Mouse (Mus musculus) midbrain, embryonic 11.5 days (tissue): ENCODE measurements at regions not wholly inside any gene's neighbourhood (a gene's known extent, or its start where the extent isn't known, plus 50 kb on each side); places are given as distances from the start of the nearest gene placed in this dataset.
A peak's percentile ranks its signal among the peaks of the same experiment; 100 is the strongest.

Experiments used
- ATAC-seq: fragments of 200-750 bp; cut with Nextera tagmentation; 2 replicates; pipeline ENCODE4 v1.8.0; 2017; ENCODE audit warnings: moderate TSS enrichment, moderate library complexity; ENCODE audit not compliant: low FRiP score
- DNase-seq: peaks from one replicate; pipeline ENCODE4 v3.0.0; 2015; ENCODE audit warnings: low spot score; ENCODE audit errors: missing footprints
- H3K27ac ChIP-seq: fragments of 300-500 bp; sonication (generic); 2 replicates; pipeline ENCODE4 v1.5.1; 2014; ENCODE audit warnings: low read depth, low read length
- H3K27me3 ChIP-seq: fragments of 300-500 bp; sonication (generic); 2 replicates; pipeline ENCODE4 v1.6.1; 2014; ENCODE audit warnings: mild to moderate bottlenecking, low read length, moderate library complexity, mixed read lengths; ENCODE audit not compliant: control insufficient read depth, insufficient read depth
- H3K36me3 ChIP-seq: fragments of 300-500 bp; sonication (generic); 2 replicates; pipeline ENCODE4 v1.6.1; 2014; ENCODE audit warnings: mild to moderate bottlenecking, low read length, moderate library complexity, mixed read lengths; ENCODE audit not compliant: control insufficient read depth, insufficient read depth
- H3K4me1 ChIP-seq: fragments of 300-500 bp; sonication (generic); 2 replicates; pipeline ENCODE4 v1.6.1; 2014; ENCODE audit warnings: low read length; ENCODE audit not compliant: control insufficient read depth, insufficient read depth
- H3K4me2 ChIP-seq: fragments of 300-500 bp; sonication (generic); 2 replicates; pipeline ENCODE4 v1.6.1; 2014; ENCODE audit warnings: mild to moderate bottlenecking, moderate library complexity
- H3K4me3 ChIP-seq: fragments of 300-500 bp; sonication (generic); 2 replicates; pipeline ENCODE4 v1.5.1; 2014; ENCODE audit warnings: low read depth, low read length
- H3K9ac ChIP-seq: fragments of 300-500 bp; sonication (generic); 2 replicates; pipeline ENCODE4 v1.6.1; 2014; ENCODE audit warnings: low read length
- H3K9me3 ChIP-seq: fragments of 300-500 bp; sonication (generic); 2 replicates; pipeline ENCODE4 v1.6.1; 2016; ENCODE audit warnings: low read length; ENCODE audit not compliant: control insufficient read depth
- WGBS: fragments of 180-500 bp; shearing (Covaris S2); extraction: QIAGEN DNeasy Blood & Tissue Kit; methylation state at CpG from one replicate; pipeline ENCODE4 v1.1.7; 2014; 5-methylcytosine and 5-hydroxymethylcytosine counted together

GRCm38 (mm10) chr4:124057607-124058006 lies 139.8 kb upstream of the 4930535I16Rik start:
- Histone ChIP-seq H3K4me1 (no peaks in the 10 kb centered on the region), H3K27me3 (no peaks in the 10 kb centered on the region), H3K36me3 (no peaks in the 10 kb centered on the region), H3K4me2 (no peak overlapping the region), H3K27ac (no peak overlapping the region), H3K4me3 (no peak overlapping the region), H3K9me3 (no peaks in the 10 kb centered on the region), H3K9ac (no peak overlapping the region)
- ATAC-seq (no peak), DNase-seq (no peak)
- WGBS, result 94% methylated on average over 8 of the region's 8 CpGs

DNA sequence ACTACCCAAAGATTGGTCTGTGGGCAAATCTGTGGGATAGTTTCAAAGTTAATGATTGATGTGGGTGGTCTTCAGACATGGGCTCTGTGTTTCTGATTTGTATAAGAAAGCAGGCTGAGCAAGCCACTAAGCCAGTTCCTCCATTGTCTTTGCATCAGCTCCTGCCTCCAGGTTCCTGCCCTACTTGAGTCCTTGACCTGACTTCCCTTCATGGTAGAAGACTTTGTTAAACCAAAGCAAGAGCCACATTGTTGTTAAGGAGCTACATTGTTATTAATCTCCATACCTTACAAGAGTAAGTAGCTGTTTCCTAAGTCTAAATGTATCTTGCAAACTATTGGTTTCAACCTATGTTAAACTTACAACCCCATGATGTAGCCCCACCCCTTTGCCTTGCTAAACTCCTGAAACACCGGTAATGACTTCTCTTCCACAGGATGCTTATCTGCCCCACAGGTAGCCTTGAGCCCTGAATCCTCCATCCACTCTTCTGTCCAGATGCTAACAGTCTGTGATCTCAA lies 136.5 kb upstream of the 4930535I16Rik start:
- Histone ChIP-seq H3K27me3 (no peaks in the 10 kb centered on the region), H3K27ac (no peak overlapping the region), H3K4me2 (no peak overlapping the region), H3K4me3 (no peak overlapping the region), H3K9me3 (no peaks in the 10 kb centered on the region), H3K9ac (no peak overlapping the region), H3K4me1 (no peaks in the 10 kb centered on the region), H3K36me3 (no peaks in the 10 kb centered on the region)
- WGBS, result 69% methylated on average over 1 of the region's 1 CpGs
- no peak for DNase-seq
- no peak for ATAC-seq

DNA sequence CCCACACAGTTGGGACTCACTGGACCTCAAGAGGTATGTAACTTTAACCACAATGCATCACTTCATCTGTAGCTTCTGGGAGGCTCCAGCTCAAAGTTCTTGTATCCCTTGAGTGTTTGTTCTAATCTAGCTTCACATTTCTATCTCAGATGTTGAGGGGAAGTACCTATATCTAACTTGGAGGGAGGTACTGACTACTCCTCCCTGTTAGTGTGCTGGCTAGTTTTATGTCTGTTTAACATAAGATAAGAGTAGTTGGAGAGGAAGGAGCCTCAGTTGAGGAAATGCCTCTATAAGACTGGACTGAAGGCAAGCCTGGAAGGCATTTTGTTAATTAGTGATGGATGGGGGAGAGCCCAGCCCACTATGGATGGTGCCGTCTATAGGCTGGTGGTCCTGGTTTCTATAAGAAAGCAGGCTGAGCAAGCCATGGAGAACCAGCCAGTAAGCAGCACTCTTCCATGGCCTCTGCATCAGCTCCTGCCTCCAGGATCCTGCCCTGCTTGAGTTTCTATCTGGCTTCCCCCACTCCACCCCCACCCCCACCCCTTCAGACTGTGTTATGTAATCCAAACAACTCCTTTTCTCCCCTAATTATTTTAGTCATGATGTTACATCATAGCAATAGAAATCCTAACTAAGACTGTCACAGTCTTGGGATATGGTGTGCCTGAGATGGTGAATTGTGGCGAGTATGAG lies 135.7 kb upstream of the 4930535I16Rik start:
- Histone ChIP-seq H3K27me3 (no peaks in the 10 kb centered on the region), H3K4me2 (no peak overlapping the region), H3K4me1 (peaks cover 4% of the 10 kb centered on the region; the same call in 1 of the 2 replicates), H3K9me3 (no peaks in the 10 kb centered on the region), H3K36me3 (no peaks in the 10 kb centered on the region), H3K9ac (no peak overlapping the region), H3K27ac (no peak overlapping the region), H3K4me3 (no peak overlapping the region)
- DNase-seq (no peak), ATAC-seq (no peak)
- 88% methylated on average over 2 of the region's 2 CpGs for WGBS

DNA sequence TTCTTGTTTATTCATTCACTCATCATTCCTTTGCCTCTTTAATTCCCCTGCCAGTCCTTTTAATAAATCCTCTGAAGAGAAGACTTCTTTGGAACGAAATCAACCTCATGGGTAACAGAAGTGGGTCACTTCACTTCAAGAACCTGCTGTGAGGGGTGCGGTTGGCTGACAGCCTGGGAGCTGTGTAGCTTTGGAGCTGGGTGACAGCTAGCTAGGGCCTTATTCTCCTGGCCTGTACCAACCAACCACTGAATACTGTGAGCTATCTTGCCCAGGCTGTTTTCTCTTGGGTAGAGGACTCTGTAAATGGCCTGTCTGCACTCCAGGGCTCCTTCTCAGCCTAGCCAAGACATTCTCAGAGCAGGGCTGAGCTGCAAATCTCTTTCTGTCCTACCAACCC lies 134.6 kb upstream of the 4930535I16Rik start:
- DNase-seq (no peak), ATAC-seq (no peak)
- Histone ChIP-seq H3K27me3 (no peaks in the 10 kb centered on the region), H3K9me3 (no peaks in the 10 kb centered on the region), H3K27ac (no peak overlapping the region), H3K4me2 (no peak overlapping the region), H3K36me3 (no peaks in the 10 kb centered on the region), H3K4me1 (peaks cover 9% of the 10 kb centered on the region), H3K9ac (no peak overlapping the region), H3K4me3 (no peak overlapping the region)
- 70% methylated on average over 2 of the region's 2 CpGs for WGBS

- 0 out of 2 replicates have a peak overlapping the region, but pooled peaks have one; percentile 10 for H3K9ac ChIP-seq
- peaks cover 9% of the 10 kb centered on the region for H3K4me1 ChIP-seq
- H3K36me3 ChIP-seq, result no peaks in the 10 kb centered on the region
- H3K4me3 ChIP-seq, result no peak overlapping the region
- ATAC-seq (peak; percentile 90), DNase-seq (peak; percentile 88)
- H3K4me2 ChIP-seq, result no peak overlapping the region
- 43% methylated on average over 12 of the region's 12 CpGs for WGBS
- H3K27ac ChIP-seq, result peak overlapping the region; percentile 70
- H3K27me3 ChIP-seq, result no peaks in the 10 kb centered on the region
- H3K9me3 ChIP-seq, result no peaks in the 10 kb centered on the region
These were observed 130.6 kb upstream of the 4930535I16Rik start for GRCm38 (mm10) chr4:124048348-124048831.

- H3K27ac ChIP-seq, result peak overlapping the region; percentile 70; the same call in 1 of the 2 replicates
- no peak overlapping the region for H3K4me3 ChIP-seq
- WGBS, result 77% methylated on average over 3 of the region's 3 CpGs
- no peak overlapping the region for H3K9ac ChIP-seq
- 0 out of 2 replicates have a peak, but pooled peaks have one; percentile 42 for ATAC-seq
- H3K9me3 ChIP-seq, result no peaks in the 10 kb centered on the region
- no peaks in the 10 kb centered on the region for H3K27me3 ChIP-seq
- H3K4me1 ChIP-seq, result peaks cover 9% of the 10 kb centered on the region
- DNase-seq, result peak; percentile 49
- H3K4me2 ChIP-seq, result no peak overlapping the region
- no peaks in the 10 kb centered on the region for H3K36me3 ChIP-seq
These were observed 130.1 kb upstream of the 4930535I16Rik start for GRCm38 (mm10) chr4:124047898-124048297.

- Histone ChIP-seq H3K27me3 (no peaks in the 10 kb centered on the region), H3K4me3 (no peak overlapping the region), H3K9ac (0 out of 2 replicates have a peak overlapping the region, but pooled peaks have one; percentile 22), H3K9me3 (no peaks in the 10 kb centered on the region), H3K4me1 (peaks cover 18% of the 10 kb centered on the region), H3K4me2 (no peak overlapping the region), H3K27ac (peak overlapping the region; percentile 85), H3K36me3 (no peaks in the 10 kb centered on the region)
- DNase-seq (peak; percentile 83), ATAC-seq (peak; percentile 41)
- 52% methylated on average over 12 of the region's 12 CpGs for WGBS
These were observed 118.7 kb upstream of the 4930535I16Rik start for GRCm38 (mm10) chr4:124036483-124036882.

DNA sequence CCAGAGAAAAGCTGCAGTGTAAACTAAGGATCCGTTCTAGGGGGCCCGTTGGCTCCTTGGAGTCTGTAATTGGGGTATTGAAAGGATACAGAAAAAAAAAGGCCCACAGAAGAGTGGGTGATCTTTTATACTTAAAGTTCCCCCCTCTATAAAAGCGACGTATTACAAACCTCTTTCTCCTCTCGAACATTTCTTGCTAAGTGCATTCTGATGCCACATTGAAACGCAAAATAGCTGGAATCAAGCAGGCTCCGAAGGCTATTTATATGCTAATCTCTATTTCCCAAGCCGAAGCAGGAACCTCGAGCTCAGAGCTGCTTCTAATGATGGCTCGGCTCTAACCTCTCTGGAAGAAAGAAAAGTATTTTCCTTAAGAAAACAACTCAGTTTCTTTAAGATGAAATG lies 117.8 kb upstream of the 4930535I16Rik start:
- no peaks in the 10 kb centered on the region for H3K27me3 ChIP-seq
- 3% methylated on average over 10 of the region's 10 CpGs for WGBS
- H3K4me1 ChIP-seq, result peaks cover 18% of the 10 kb centered on the region
- DNase-seq, result peak; percentile 91
- ATAC-seq, result peak; percentile 68
- H3K36me3 ChIP-seq, result no peaks in the 10 kb centered on the region
- H3K4me2 ChIP-seq, result peak overlapping the region; percentile 42
- peak overlapping the region; percentile 52 for H3K9ac ChIP-seq
- no peaks in the 10 kb centered on the region for H3K9me3 ChIP-seq
- peak overlapping the region; percentile 85 for H3K27ac ChIP-seq
- peak overlapping the region; percentile 10; the same call in 1 of the 2 replicates for H3K4me3 ChIP-seq

GRCm38 (mm10) chr4:124035192-124035591 lies 117.4 kb upstream of the 4930535I16Rik start:
- Histone ChIP-seq H3K4me2 (peak overlapping the region; percentile 42), H3K27ac (peak overlapping the region; percentile 85), H3K36me3 (no peaks in the 10 kb centered on the region), H3K4me1 (peaks cover 18% of the 10 kb centered on the region), H3K9ac (peak overlapping the region; percentile 52), H3K9me3 (no peaks in the 10 kb centered on the region), H3K4me3 (peak overlapping the region; percentile 10; the same call in 1 of the 2 replicates), H3K27me3 (no peaks in the 10 kb centered on the region)
- 9% methylated on average over 7 of the region's 7 CpGs for whole genome bisulfite sequencing
- ATAC-seq (peak; percentile 74), DNase-seq (peak; percentile 94)
